Mouse (Mus musculus): ENCODE data around the gene Ptchd3. TPM values are rescaled to one million over a fixed set of nuclear protein-coding genes. Genes with fewer than 3 reads are reported as not detected.

The Ptchd3 gene
- polyA plus RNA-seq, 1 experiment from 2014 or later, result not detected

DNA sequence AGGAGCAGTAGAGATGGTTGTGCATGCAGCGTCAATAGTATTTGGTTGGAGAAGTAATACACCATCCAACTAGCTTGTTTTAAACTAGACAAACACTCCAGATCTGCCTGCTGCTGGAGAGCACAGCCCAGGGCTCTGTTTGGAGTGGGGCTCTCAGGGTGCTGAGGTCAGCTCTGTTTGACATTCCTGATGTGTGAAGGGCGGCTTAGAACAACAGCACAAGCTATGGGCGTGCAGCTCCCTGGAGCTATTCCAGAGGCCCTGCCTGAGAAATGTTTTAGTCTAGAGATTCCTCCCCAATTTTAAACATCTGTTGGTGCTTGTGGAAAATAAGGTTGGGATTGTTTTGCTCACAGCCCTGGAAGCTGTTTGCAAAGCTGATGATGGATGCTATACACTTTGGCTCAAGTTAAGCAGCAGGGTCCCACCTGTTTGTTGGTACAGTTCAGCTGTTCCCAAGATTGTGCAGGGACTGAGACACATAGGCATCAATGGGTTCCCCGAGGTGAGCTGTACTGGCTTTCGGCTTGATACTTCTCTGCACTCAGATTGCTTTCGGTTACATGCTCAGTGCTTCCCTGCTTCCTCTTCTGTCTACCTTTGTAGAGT is 35.4 kb upstream of the Ptchd3 start:
- H3K27me3 ChIP-seq (ENCODE audit: control insufficient read depth, insufficient read depth, low read length), result no peaks in the 10 kb centered on the region
- H3K4me3 ChIP-seq (replicated peaks; ENCODE audit: low read length), result no peak overlapping the region
- H3K9ac ChIP-seq (ENCODE audit: low read length), result no peak overlapping the region
- ATAC-seq (ENCODE audit: insufficient read depth, low FRiP score), result peak; percentile 92
- 18% methylated on average over 6 of the region's 6 CpGs for WGBS
- peak overlapping the region; percentile 14; the same call in 1 of the 2 replicates for H3K4me2 ChIP-seq (ENCODE audit: low read depth, low read length)
- peak overlapping the region; percentile 87 for H3K27ac ChIP-seq (ENCODE audit: low read length)
- H3K9me3 ChIP-seq (replicated peaks; ENCODE audit: control insufficient read depth, low read length), result no peaks in the 10 kb centered on the region
- peaks cover 31% of the 10 kb centered on the region for H3K4me1 ChIP-seq (ENCODE audit: control insufficient read depth, insufficient read depth, low read length)
- H3K36me3 ChIP-seq (ENCODE audit: control insufficient read depth, insufficient read depth, low read length), result no peaks in the 10 kb centered on the region

DNA sequence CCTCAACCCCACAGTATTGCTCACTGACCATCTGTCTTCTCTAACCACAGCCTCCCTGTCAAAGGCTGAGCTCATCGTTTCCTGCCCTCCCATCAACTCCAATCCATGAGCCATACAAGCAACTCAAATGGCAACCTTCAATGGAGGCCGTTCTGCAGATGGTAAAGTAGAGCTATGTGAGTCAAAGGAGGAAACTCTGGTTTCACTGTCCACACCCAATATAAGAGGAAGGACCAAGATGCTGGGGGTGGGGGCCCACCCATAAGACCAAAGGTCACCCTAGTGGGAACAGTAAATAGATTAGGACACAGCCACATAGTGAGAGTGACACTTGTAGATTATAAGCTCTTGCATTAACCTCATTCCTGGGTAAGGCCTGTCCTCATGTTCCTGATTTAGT is 34.1 kb upstream of the Ptchd3 start:
- Histone ChIP-seq H3K9ac (ENCODE audit: low read length) (no peak overlapping the region), H3K27ac (ENCODE audit: low read length) (no peak overlapping the region), H3K27me3 (ENCODE audit: control insufficient read depth, insufficient read depth, low read length) (no peaks in the 10 kb centered on the region), H3K9me3 (replicated peaks; ENCODE audit: control insufficient read depth, low read length) (no peaks in the 10 kb centered on the region), H3K4me1 (ENCODE audit: control insufficient read depth, insufficient read depth, low read length) (peaks cover 27% of the 10 kb centered on the region), H3K36me3 (ENCODE audit: control insufficient read depth, insufficient read depth, low read length) (no peaks in the 10 kb centered on the region), H3K4me2 (ENCODE audit: low read depth, low read length) (no peak overlapping the region), H3K4me3 (replicated peaks; ENCODE audit: low read length) (no peak overlapping the region)
- ATAC-seq (ENCODE audit: insufficient read depth, low FRiP score), result 0 out of 2 replicates have a peak, but pooled peaks have one; percentile 8
- 76% methylated on average over 2 of the region's 2 CpGs for WGBS

DNA sequence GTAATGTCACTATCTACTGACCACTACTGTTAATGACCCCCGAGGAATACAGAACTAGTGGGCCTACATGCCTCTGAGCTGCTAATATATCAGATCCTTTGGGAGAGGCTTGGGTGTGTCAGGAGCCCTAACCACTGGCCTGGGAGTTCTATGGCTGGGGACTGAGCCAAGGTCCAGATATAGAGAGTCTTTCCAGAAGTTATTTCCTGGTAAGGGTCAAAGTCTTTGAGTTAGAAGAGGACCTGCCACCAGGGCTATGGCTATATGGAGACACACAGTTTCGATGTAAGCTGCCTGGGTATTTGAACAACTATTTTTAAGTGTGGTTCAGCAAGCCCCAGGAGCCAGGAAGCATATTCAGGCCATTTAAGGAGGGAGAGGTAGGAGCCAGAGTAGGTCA is 31.5 kb upstream of the Ptchd3 start:
- 66% methylated on average over 2 of the region's 2 CpGs for WGBS
- H3K4me3 ChIP-seq (replicated peaks; ENCODE audit: low read length), result no peak overlapping the region
- no peak overlapping the region for H3K4me2 ChIP-seq (ENCODE audit: low read depth, low read length)
- H3K9ac ChIP-seq (ENCODE audit: low read length), result no peak overlapping the region
- no peak for ATAC-seq (ENCODE audit: insufficient read depth, low FRiP score)
- peaks cover 20% of the 10 kb centered on the region for H3K4me1 ChIP-seq (ENCODE audit: control insufficient read depth, insufficient read depth, low read length)
- no peaks in the 10 kb centered on the region for H3K36me3 ChIP-seq (ENCODE audit: control insufficient read depth, insufficient read depth, low read length)
- H3K27me3 ChIP-seq (ENCODE audit: control insufficient read depth, insufficient read depth, low read length), result no peaks in the 10 kb centered on the region
- H3K9me3 ChIP-seq (replicated peaks; ENCODE audit: control insufficient read depth, low read length), result no peaks in the 10 kb centered on the region
- no peak overlapping the region for H3K27ac ChIP-seq (ENCODE audit: low read length)

DNA sequence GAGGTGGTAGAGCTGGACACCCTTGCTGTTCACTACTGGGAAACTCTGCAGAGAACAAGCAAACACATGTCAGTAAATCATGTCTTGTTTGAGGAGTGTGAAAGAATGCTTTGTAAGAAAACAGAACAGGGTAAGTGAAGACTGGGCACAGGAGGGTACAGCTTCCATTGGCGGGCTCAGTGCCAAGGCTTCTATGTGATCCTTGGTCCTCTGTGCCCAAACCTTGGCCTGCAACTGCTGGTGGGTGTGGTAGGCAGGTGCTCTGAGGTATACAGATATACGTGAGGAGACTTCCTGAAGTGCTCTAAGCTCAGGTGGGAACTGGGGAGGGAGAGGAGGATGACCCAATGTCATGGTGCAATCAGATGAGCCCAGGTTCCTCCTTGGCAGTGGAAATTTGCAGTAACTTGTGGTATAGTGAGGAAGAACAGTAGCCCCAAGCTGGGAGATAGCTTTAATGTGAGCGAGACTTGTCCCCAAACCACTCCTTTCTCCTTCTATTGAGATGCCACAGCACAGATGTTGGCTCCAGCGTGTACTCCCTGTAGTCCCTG is 30.2 kb upstream of the Ptchd3 start:
- H3K27me3 ChIP-seq (ENCODE audit: control insufficient read depth, insufficient read depth, low read length), result no peaks in the 10 kb centered on the region
- H3K9ac ChIP-seq (ENCODE audit: low read length), result no peak overlapping the region
- H3K36me3 ChIP-seq (ENCODE audit: control insufficient read depth, insufficient read depth, low read length), result no peaks in the 10 kb centered on the region
- no peak overlapping the region for H3K4me3 ChIP-seq (replicated peaks; ENCODE audit: low read length)
- H3K4me1 ChIP-seq (ENCODE audit: control insufficient read depth, insufficient read depth, low read length), result peaks cover 9% of the 10 kb centered on the region
- no peak overlapping the region for H3K4me2 ChIP-seq (ENCODE audit: low read depth, low read length)
- H3K9me3 ChIP-seq (replicated peaks; ENCODE audit: control insufficient read depth, low read length), result no peaks in the 10 kb centered on the region
- 80% methylated on average over 4 of the region's 4 CpGs for WGBS
- ATAC-seq (ENCODE audit: insufficient read depth, low FRiP score), result no peak
- no peak overlapping the region for H3K27ac ChIP-seq (ENCODE audit: low read length)

DNA sequence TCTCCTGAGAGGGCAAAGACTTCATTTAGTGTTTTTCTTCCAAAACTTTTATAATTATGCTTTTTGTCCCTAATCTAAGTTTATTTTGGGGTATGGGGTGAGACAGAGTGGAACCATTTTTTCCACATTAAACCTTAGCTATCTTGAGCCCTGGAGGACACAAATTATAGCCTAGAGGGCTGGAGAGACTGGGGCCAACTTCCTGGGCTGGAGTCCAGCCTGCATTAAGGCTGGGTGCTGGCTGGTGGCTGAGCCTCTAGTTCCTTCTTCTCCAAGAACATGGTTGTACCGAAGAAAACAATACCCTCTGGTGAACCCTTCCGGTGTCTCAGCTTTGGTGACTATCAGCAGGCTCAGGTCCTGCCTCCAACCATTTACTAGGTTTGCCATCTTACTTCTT is 27.3 kb upstream of the Ptchd3 start:
- WGBS, result 85% methylated on average over 2 of the region's 2 CpGs
- no peak for ATAC-seq (ENCODE audit: insufficient read depth, low FRiP score)

DNA sequence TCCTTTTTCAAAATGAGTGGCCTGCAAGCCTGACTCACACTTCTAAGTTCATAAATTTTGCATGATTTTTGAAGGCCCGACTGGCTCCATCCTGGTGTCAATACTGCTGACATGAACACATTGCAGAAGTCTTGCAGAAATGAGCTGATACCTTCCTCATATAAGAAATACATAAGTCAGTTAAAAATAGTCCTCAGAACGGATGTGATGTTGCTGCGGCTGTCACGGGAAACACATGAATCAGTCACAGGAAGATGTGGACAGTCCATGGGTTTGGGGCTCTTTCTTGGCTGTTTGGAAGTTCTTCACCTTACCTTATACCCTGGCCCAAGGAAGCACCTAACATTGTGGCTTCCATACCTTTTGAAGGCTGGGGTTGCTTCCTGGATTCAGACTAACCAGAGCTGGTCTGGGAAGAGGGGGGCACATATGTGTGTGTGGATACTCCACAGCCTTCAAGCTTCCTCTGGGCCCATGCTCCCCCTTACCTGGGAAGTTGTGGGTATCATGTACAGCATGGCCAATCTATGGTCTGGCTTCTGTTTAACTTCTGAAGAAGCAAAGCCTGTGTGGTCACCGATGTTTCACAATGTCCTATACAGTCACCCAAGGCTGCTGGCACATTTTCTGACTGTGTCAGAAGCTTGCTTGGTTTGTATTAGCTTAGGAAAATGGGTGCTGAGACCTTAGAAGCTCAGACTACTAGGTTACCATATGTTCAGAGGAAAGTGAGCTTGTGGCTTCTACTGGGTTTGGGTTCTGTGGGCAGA is 25.6 kb upstream of the Ptchd3 start:
- H3K9me3 ChIP-seq (replicated peaks; ENCODE audit: control insufficient read depth, low read length), result no peaks in the 10 kb centered on the region
- no peak overlapping the region for H3K4me3 ChIP-seq (replicated peaks; ENCODE audit: low read length)
- 80% methylated on average over 5 of the region's 5 CpGs for WGBS
- H3K36me3 ChIP-seq (ENCODE audit: control insufficient read depth, insufficient read depth, low read length), result no peaks in the 10 kb centered on the region
- H3K27me3 ChIP-seq (ENCODE audit: control insufficient read depth, insufficient read depth, low read length), result no peaks in the 10 kb centered on the region
- H3K9ac ChIP-seq (ENCODE audit: low read length), result no peak overlapping the region
- no peaks in the 10 kb centered on the region for H3K4me1 ChIP-seq (ENCODE audit: control insufficient read depth, insufficient read depth, low read length)
- H3K4me2 ChIP-seq (ENCODE audit: low read depth, low read length), result no peak overlapping the region
- no peak for ATAC-seq (ENCODE audit: insufficient read depth, low FRiP score)
- H3K27ac ChIP-seq (ENCODE audit: low read length), result no peak overlapping the region

More for the DNA sequence above, 27.3 kb upstream of the Ptchd3 start:
- no peak overlapping the region for H3K4me2 ChIP-seq (ENCODE audit: low read depth, low read length)
- H3K27me3 ChIP-seq (ENCODE audit: control insufficient read depth, insufficient read depth, low read length), result no peaks in the 10 kb centered on the region
- no peaks in the 10 kb centered on the region for H3K36me3 ChIP-seq (ENCODE audit: control insufficient read depth, insufficient read depth, low read length)
- H3K4me3 ChIP-seq (replicated peaks; ENCODE audit: low read length), result no peak overlapping the region
- H3K9me3 ChIP-seq (replicated peaks; ENCODE audit: control insufficient read depth, low read length), result no peaks in the 10 kb centered on the region
- H3K27ac ChIP-seq (ENCODE audit: low read length), result no peak overlapping the region
- no peak overlapping the region for H3K9ac ChIP-seq (ENCODE audit: low read length)
- H3K4me1 ChIP-seq (ENCODE audit: control insufficient read depth, insufficient read depth, low read length), result no peaks in the 10 kb centered on the region

DNA sequence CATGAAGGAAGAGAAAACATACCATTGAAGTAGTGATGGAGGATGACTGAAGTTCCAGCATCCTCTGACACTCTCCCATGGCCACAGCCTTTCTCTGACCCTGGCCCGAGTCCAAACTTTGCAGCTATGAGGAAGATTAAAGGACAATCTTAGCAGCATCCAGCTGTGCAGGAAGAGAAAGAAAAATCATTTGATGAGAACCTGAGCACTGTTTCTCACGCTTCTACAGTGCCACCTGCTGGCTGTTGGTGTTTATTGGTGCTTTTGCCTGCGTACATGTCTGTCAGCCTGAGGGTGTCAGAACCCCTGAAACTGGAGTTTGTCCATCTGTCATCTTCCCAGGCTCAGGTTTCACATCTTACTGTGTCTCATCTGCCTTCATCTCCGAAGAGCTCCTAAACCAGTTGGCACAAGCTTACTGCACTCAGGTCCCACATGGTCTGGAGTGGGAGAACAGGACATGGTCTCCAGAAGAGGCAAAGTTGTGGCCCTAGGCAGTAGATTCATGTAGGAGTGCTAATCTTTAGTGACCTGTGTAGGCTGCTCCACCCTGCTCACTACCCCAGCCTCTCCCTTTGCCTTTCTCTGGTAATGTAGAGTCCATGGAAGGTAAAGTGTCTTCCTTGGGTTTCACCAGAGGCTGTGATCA is 21.7 kb upstream of the Ptchd3 start:
- Histone ChIP-seq H3K9me3 (replicated peaks; ENCODE audit: control insufficient read depth, low read length) (no peaks in the 10 kb centered on the region), H3K4me2 (ENCODE audit: low read depth, low read length) (no peak overlapping the region), H3K27me3 (ENCODE audit: control insufficient read depth, insufficient read depth, low read length) (no peaks in the 10 kb centered on the region), H3K36me3 (ENCODE audit: control insufficient read depth, insufficient read depth, low read length) (no peaks in the 10 kb centered on the region), H3K4me1 (ENCODE audit: control insufficient read depth, insufficient read depth, low read length) (no peaks in the 10 kb centered on the region), H3K9ac (ENCODE audit: low read length) (no peak overlapping the region), H3K4me3 (replicated peaks; ENCODE audit: low read length) (no peak overlapping the region), H3K27ac (ENCODE audit: low read length) (no peak overlapping the region)
- peak; percentile 59 for ATAC-seq (ENCODE audit: insufficient read depth, low FRiP score)
- WGBS, result 5% methylated on average over 4 of the region's 4 CpGs

DNA sequence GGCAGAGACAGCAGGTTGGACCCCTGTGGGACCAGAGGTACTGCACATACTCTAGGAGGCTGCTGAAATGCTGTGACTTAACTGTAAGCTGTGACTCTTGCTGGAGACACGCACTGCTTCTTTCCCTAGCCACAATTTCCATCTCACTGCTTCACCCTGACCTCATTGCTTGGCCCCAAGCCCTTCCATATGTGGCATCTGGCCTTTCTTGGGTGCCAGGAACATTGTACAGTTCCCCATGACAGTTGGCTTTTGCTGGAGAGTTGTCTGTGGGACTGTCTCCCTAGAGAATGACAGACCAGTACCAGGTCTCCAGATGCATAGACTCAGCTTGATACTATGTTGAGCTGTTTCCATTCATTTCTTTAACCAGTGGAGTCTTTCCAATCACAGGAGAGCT is 21.2 kb upstream of the Ptchd3 start:
- H3K4me3 ChIP-seq (replicated peaks; ENCODE audit: low read length), result no peak overlapping the region
- H3K9ac ChIP-seq (ENCODE audit: low read length), result no peak overlapping the region
- 52% methylated on average over 1 of the region's 1 CpGs for WGBS
- H3K4me2 ChIP-seq (ENCODE audit: low read depth, low read length), result no peak overlapping the region
- H3K27ac ChIP-seq (ENCODE audit: low read length), result no peak overlapping the region
- H3K36me3 ChIP-seq (ENCODE audit: control insufficient read depth, insufficient read depth, low read length), result no peaks in the 10 kb centered on the region
- H3K4me1 ChIP-seq (ENCODE audit: control insufficient read depth, insufficient read depth, low read length), result no peaks in the 10 kb centered on the region
- H3K9me3 ChIP-seq (replicated peaks; ENCODE audit: control insufficient read depth, low read length), result no peaks in the 10 kb centered on the region
- no peaks in the 10 kb centered on the region for H3K27me3 ChIP-seq (ENCODE audit: control insufficient read depth, insufficient read depth, low read length)
- no peak for ATAC-seq (ENCODE audit: insufficient read depth, low FRiP score)

DNA sequence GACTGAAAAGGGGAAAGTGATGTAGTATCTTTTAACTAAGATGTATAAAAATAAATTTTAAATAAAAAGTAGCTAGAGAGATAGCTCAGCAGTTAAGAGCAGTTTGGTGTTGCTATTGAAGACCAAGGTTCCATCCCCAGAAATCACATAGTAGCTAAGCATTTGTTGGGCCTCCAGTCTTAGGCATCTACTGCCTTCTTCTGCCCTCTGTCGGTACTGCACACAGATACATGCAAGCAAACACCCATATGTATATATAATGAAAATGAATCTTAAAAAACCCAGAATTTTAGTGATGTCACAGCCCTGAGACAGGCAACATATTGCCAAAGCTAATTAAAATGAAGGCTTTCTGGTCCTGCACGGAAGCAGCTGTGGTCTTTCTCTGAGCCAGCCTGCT is 15.9 kb downstream of the Ptchd3 start:
- H3K9ac ChIP-seq (ENCODE audit: low read length), result no peak overlapping the region
- no peak for ATAC-seq (ENCODE audit: insufficient read depth, low FRiP score)

More for the DNA sequence above, 15.9 kb downstream of the Ptchd3 start:
- Histone ChIP-seq H3K27ac (ENCODE audit: low read length) (no peak overlapping the region), H3K27me3 (ENCODE audit: control insufficient read depth, insufficient read depth, low read length) (no peaks in the 10 kb centered on the region), H3K4me2 (ENCODE audit: low read depth, low read length) (no peak overlapping the region), H3K4me1 (ENCODE audit: control insufficient read depth, insufficient read depth, low read length) (no peaks in the 10 kb centered on the region), H3K4me3 (replicated peaks; ENCODE audit: low read length) (no peak overlapping the region), H3K9me3 (replicated peaks; ENCODE audit: control insufficient read depth, low read length) (no peaks in the 10 kb centered on the region), H3K36me3 (ENCODE audit: control insufficient read depth, insufficient read depth, low read length) (no peaks in the 10 kb centered on the region)
- WGBS, result 48% methylated on average over 2 of the region's 2 CpGs
